Mouse (Mus musculus) forelimb bud, embryonic 11.5 days (tissue): ENCODE data around the gene Ddx58.
A peak's percentile ranks its signal among the peaks of the same experiment; 100 is the strongest.

Experiments
- DNase-seq: peaks from one replicate; pipeline ENCODE4 v3.0.0-alpha.2; 2012; ENCODE audit warnings: low read depth, low spot score

Gene Ddx58

DNA sequence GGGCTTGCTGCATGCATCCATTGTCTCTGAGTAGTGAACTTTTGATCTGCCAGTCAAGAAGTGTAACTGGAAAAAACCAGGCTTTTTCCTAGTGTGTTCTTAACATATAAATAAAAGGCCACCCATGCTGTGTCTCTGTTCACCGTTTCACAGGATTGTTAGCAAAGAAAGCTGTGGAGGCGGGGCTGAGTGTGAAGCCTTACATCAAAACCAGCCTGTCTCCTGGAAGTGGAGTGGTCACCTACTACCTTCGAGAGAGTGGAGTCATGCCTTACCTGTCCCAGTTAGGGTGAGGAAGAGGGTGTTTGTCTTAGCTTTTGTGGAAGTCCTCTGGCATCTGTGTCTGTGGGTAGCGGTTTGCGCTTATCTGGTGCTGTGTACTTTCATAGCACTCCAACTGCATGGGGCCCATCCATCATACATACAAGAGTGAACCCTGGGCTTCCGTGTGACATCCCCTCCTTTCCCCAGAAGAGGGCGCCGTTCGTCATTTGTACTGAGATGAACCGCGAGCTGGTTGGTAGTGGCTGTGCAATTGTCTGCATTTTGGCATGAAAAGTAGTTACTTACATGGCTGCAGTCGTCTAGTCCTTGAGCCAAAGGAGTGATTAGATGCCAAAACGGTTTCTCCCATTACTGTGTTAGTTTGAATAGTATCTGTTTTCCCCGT lies 56.8 kb downstream of the Ddx58 start:
- peak; percentile 55 for DNase-seq

DNA sequence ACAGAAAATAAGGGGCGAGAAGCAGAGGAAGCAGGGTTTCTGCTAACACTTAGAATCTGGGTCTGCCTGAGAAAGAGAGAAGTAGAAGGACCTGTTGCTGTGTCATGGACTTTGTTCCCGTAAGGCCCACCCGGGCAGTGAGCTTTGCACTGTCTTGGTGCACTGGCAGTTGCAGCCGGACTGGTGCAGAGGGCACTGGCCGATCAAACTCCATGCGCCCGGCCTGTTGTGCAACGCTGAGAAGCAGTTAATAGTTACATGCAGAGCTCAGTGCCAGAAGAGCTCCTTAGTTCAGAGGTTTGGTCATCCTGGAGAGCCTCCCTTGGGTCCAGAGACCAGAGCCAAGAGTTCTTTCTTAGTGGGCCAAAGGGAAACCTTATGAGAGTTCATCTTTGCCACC lies 57.9 kb downstream of the Ddx58 start:
- DNase-seq = no peak

DNA sequence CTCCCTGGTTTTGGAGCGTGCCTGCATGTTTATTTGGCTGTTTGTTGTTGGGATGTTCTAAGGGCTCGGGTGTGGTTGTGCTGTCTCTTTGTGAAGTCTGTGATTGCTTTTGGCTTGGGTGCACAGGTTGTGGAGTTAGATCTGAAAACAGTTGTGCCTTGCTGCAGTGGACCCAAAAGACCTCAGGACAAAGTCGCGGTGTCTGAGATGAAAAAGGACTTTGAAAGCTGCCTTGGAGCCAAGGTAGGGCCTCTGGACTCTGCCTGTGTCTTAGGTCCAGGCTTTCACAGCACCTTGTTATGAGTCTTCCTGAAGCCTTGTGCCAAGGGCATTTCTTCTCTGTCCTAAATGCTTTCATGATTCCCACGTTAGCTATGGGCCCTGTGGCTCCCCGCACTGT lies 59.6 kb downstream of the Ddx58 start:
- no peak for DNase-seq

DNA sequence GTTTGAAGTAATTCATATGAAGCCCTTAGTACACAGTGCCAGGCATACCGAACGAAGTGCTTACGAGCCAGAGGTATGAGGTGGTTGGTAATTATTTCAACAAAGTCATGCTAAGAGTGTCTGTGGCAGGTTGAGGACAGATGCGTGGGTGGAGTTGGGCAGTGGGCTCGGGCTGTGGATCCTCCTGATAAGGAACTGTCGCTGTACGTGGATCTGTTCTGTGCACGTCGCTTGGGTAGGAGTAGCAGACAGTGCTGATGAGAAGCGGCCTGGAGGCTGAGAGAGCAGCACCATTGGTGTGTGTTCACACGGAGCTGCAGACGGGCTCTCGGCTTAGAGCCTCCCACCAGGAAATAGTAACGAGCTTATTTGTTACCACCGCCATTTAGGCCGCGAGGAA lies 61.0 kb downstream of the Ddx58 start:
- DNase-seq = no peak

DNA sequence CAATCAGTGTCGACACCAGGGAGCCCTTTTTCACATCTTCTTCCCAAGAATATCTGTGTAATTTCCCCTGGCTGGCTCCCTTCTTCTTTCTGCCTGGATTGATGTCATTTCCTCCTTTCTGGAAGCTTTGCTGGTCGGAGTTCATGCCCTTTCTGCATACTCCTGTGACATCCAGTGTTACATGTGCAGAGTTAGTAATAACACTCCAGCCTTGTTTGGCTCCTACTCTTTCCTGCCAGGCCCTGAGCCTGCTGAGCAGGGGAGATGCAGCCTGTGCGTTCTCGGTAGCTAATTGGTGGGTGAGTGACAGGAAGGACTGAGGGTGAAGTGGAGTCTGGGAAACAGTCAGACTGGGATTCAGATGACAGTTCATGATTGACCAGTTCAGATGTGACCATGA lies 65.3 kb downstream of the Ddx58 start:
- DNase-seq = no peak

DNA sequence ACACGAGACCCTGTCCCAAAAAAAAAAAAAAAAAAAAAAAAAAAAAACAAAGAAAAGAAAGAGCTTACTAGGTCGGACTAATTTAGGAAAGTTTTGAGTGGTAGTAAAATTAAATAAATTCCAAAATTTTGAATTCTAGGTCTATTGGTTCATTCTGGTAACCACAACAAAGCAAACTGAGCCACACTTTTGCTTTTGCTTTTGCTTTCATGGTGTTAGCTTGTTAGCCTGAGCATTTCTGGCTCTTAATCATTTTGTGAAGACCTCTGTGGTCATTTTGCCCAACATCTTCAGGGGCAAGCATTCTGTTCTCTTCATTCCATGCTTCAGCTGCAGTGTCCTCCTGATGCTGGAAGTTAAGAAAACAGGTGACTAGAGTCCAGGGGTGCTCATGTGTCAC lies 67.3 kb downstream of the Ddx58 start:
- no peak for DNase-seq

DNA sequence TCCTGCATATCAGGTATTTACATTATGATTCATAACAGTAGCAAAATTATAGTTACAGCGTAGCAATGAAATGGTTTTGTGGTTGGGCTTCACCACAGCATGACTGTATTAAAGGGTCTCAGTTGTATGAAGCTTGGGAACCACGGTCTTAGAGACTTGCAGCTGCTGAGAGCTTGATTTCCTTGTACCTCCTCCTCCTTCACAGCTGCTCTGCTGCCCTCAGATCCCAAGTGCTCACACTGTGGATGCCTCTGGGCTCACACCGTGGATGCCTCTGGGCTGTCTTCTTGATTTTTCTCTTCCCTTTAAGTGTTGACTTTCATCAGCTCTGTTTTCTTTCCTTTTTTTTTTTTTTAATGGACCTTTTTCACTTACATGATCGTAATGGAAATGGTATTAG lies 68.2 kb downstream of the Ddx58 start:
- no peak for DNase-seq

DNA sequence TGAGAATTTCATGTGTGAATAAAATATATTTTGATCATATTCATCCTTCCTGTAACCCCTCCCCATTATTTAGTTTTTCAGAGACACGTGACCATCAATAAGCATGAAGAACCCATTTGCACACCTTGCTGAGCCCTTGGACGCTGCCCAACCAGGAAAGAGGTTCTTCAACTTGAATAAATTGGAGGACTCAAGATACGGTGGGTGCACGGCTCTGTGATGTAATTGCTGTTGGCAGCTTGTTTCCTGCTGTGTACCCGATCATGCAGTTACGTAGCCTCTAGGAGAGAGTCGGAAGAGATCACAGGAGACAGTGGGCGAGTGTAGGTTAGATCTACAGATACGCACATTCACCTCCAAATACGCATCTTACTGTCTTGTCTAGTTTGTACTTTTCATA lies 76.0 kb downstream of the Ddx58 start:
- no peak for DNase-seq

DNA sequence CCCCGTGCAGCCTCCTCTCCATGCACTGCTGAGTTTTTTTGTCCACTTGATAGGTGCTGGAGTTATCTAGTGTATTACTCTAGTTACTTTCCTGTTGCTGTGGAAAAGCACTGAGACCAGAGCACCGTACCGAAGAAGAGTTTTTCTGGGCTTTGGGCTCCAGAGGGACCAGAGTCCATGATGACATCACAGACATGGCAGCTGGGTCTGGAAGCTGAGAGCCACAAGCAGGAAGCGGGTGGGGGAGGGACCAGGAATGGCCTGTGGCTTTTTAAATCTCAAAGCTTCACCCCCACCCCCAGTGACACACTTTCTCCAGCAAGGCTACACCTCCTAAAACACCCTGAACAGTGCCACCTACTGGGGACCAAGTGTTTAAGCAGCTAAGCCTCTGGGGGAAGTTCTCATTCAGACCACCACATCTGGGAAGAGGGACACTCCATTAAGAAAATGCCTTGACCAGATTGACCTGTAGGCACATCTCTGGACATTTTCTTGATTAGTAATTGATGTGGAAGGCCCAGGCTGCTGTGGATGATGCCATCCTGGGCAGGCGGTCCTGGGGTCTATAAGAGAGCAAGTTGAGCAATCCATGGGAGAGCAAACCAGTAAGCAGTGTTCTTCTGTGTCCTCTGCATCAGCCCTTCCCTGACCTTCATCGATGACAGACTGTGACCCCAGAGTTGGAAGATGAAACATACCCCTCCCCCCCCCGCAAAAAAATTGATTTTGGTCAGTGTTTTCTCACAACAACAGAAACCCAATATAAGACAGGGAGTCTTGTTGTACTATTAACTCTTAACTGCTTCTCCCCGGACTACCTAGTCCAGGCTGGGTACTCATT lies 78.8 kb downstream of the Ddx58 start:
- no peak for DNase-seq

DNA sequence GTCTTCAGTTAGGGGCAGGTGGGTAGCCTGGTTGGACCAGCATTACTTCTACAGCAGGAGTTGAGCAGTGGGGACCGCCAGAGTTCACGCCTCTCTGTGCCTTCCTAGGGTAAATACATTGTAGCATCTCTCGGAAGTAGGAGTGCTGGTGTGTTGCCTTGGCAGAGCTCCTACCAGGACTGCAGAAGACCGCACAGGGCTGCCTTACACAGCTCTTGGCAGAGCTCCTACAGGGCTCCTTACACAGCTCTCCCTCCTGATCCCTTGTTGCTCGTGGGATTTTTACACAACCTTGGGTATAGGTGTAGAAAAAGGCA lies 81.4 kb downstream of the Ddx58 start:
- DNase-seq = no peak

DNA sequence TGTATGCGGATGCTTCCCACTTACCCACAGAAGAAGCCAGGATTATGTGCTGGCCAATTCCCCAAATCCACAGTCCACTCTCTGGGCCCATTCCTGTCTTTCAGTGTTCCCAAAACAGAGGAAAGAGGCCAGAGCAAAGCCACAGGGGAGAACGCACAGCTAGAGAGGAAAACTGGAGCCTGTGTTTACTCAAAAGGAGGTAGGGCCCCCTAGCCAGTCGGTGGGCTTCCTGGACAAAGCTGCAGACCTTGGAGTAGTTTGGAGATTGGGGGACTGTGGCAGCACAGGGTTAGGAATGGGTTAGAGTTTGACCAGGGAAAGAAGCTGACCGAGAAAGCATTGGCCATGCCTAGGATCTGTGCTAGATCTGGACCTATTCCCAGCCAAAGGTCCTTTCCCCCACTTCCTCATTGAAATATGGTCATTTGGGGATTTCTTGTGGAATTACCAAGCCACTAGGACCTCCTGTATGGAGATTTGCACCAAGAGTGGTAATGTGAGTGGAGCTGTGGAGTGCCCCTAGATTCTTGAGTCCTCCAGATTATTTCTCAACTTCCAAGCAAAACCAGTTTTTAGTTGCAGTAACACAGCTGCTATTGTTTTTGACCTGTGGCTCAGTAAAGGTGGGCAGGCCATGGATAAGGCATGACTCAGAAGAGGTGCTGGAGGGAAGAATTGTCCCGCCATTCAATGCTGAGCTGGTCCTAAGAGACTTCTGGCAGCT lies 82.0 kb downstream of the Ddx58 start:
- no peak for DNase-seq

DNA sequence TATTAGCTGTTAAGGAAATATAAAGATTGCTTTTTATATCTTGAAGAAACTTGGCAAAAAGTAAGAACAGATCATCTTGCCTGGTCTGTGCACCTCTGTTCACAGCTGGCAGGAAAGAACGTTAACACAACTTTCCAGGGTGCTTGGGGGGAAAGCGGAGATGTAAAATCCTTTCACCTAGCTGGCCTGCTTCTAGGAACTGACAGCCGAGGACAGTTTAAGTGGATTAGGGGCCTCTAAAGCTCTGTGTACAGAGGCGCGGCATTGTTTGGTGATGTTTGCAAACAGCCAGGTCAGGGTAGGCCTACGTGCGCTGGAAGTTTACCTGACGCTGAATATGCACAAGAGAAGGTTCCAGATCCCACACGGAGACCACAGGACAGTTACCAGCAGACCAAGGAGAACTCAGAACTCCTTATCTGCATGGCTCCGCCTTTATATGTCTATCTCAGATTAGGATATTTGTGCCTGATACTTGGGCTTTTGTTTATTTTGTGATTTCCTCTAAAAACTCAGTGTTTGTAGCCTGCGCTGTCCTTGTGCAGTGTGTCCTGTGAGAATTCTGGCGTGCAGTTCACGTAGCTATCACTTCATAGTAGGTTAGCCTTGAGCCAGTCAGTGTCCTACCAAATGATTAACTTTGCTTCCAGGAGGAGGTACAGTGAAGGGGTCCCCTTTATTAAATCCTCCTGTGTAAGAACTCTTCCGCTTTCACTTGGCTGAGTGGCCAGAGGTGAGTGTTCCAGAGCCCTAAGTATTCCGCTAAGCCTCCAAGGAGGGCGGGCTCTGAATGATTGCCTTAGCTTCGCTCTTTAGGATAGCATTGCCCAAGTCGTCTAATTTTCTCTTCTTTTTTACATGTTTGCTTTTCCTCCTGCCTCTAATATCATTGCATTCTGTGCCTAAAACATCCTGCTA lies 82.8 kb downstream of the Ddx58 start:
- DNase-seq = no peak

DNA sequence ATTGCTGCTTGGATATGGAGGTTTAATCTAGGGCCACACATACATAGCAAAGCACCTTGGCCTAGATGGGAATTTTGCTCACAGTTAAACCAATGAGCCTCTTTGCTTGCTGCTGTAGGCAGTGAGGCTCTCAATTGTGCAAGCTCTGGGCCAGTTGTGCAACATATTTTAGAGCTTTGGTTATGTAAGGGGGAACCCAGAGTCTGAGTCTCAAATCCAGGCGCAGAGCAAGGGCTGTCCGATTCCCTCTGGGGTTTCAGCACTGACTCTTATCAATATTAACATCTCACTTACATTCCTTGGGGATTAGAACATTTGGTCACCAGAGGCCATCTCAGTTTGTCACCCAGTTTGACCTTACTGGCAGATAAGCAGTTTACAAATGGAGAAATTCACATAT lies 83.5 kb downstream of the Ddx58 start:
- no peak for DNase-seq

DNA sequence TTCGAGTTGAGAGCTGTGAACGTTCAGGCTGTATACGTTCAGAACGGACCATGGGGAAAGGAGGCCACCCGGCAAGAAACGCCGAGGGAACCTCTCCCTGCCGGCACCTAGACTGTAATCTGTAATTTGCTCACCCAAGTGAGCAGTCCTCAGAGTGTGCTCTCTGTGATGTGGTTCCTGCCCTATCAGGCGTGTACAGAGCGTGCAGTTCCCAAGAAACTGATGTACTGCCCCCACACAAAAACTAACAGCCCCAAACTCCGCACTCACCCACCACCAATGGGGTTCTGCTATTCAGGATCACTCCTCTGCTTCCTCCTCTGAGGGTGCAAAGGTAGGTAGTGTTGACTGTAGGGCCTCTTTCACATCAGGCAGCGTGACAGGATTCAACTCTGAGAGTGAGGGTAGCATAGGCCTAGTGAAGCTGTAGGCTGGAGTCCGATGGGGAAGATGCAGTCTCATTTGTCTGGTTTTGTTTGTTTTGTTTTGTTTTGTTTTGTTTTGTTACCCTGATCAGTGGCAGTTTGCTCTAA lies 84.1 kb downstream of the Ddx58 start:
- DNase-seq = no peak

DNA sequence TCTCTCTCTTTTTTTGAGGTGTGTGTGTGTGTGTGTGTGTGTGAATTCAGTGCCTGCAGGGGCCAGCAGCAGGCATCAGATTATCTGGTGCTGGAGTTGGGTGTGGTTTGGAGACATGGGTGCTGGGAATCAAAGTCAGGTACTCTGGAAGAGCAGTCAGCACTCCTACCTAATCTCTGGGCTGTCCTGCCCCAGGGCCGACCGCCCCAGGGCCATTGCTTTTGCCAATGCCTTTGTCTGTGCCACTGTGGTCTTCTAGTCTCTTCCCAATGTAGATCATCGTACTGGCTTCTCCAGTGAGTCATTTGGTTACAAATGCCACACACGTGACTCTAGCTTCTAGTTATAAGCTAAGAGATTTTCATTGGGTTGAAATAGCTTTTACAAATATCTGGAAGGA lies 84.9 kb downstream of the Ddx58 start:
- DNase-seq = no peak
